Mouse (Mus musculus) midbrain, embryonic 10.5 days (tissue): Measurements from ENCODE around the gene Il17rc. TPM values are rescaled to one million over a fixed set of nuclear protein-coding genes. Genes with fewer than 3 reads are reported as not detected.

Experiments used
- DNase-seq: peaks from one replicate; pipeline ENCODE4 v3.0.0-alpha.2; 2017; ENCODE audit warnings: low spot score
- H3K27ac ChIP-seq: fragments of 300-500 bp; sonication (generic); replicated peaks from 2 replicates; pipeline ENCODE4 v1.5.1; 2016; ENCODE audit warnings: mild to moderate bottlenecking
- H3K27me3 ChIP-seq: fragments of 300-500 bp; sonication (generic); 2 replicates; pipeline ENCODE4 v1.6.1; 2016; ENCODE audit warnings: low read depth, mild to moderate bottlenecking; ENCODE audit not compliant: poor library complexity, severe bottlenecking
- H3K36me3 ChIP-seq: fragments of 300-500 bp; sonication (generic); 2 replicates; pipeline ENCODE4 v1.6.1; 2016; ENCODE audit warnings: mild to moderate bottlenecking, moderate library complexity
- H3K4me1 ChIP-seq: fragments of 300-500 bp; sonication (generic); 2 replicates; pipeline ENCODE4 v1.6.1; 2016
- H3K4me3 ChIP-seq: fragments of 300-500 bp; sonication (generic); 2 replicates; pipeline ENCODE4 v1.5.1; 2016; ENCODE audit warnings: mild to moderate bottlenecking, moderate library complexity
- H3K9me3 ChIP-seq: fragments of 300-500 bp; sonication (generic); replicated peaks from 2 replicates; pipeline ENCODE4 v1.6.1; 2016; ENCODE audit warnings: mild to moderate bottlenecking
- WGBS: fragments of 180-500 bp; shearing (Covaris S2); methylation state at CpG from one replicate; pipeline ENCODE4 v1.1.7; 2016; 5-methylcytosine and 5-hydroxymethylcytosine counted together
- polyA plus RNA-seq: library from polyadenylated mRNA; unstranded; fragments of >200 nt; fragmentation: Nextera tagmentation; extraction: Ambion mirVana; gene quantifications from 2 replicates; pipeline ENCODE4 v1.2.1, GENCODE M21; 2016

The Il17rc gene
- polyA plus RNA-seq, 1 experiment from 2014 or later, result 4.4 TPM

GRCm38 (mm10) chr6:113464040-113464439, 7.2 kb upstream of the Il17rc start:
- 66% methylated on average over 7 of the region's 7 CpGs for WGBS
- no peaks in the 10 kb centered on the region for H3K36me3 ChIP-seq
- H3K27me3 ChIP-seq, result peaks cover 11% of the 10 kb centered on the region; the same call in 1 of the 2 replicates
- peaks cover 9% of the 10 kb centered on the region for H3K4me1 ChIP-seq
- no peak overlapping the region for H3K4me3 ChIP-seq
- no peaks in the 10 kb centered on the region for H3K9me3 ChIP-seq
- no peak for DNase-seq
- no peak overlapping the region for H3K27ac ChIP-seq

GRCm38 (mm10) chr6:113465602-113466001, 5.6 kb upstream of the Il17rc start:
- Histone ChIP-seq H3K36me3 (no peaks in the 10 kb centered on the region), H3K9me3 (no peaks in the 10 kb centered on the region), H3K4me3 (no peak overlapping the region), H3K27me3 (peaks cover 27% of the 10 kb centered on the region), H3K4me1 (peaks cover 19% of the 10 kb centered on the region), H3K27ac (no peak overlapping the region)
- 62% methylated on average over 5 of the region's 5 CpGs for WGBS
- DNase-seq, result no peak

GRCm38 (mm10) chr6:113468512-113468911, 2.7 kb upstream of the Il17rc start:
- no peak for DNase-seq
- Histone ChIP-seq H3K27ac (no peak overlapping the region; the same call in 1 of the 2 replicates), H3K9me3 (no peaks in the 10 kb centered on the region), H3K36me3 (no peaks in the 10 kb centered on the region), H3K27me3 (peaks cover 50% of the 10 kb centered on the region), H3K4me3 (peak overlapping the region; percentile 54; the same call in 1 of the 2 replicates), H3K4me1 (peaks cover 38% of the 10 kb centered on the region)
- WGBS, result 64% methylated on average over 3 of the region's 3 CpGs

- Histone ChIP-seq H3K27ac (peak overlapping the region; percentile 73), H3K27me3 (peaks cover 47% of the 10 kb centered on the region), H3K36me3 (no peaks in the 10 kb centered on the region), H3K9me3 (no peaks in the 10 kb centered on the region), H3K4me3 (peak overlapping the region; percentile 54), H3K4me1 (peaks cover 38% of the 10 kb centered on the region)
- DNase-seq, result peak; percentile 71
- 7% methylated on average over 9 of the region's 9 CpGs for WGBS
Observed at GRCm38 (mm10) chr6:113469021-113469420, 2.2 kb upstream of the Il17rc start.

GRCm38 (mm10) chr6:113469432-113469831, 1.8 kb upstream of the Il17rc start:
- peaks cover 44% of the 10 kb centered on the region for H3K27me3 ChIP-seq
- DNase-seq, result peak; percentile 85
- no peaks in the 10 kb centered on the region for H3K9me3 ChIP-seq
- peak overlapping the region; percentile 73 for H3K27ac ChIP-seq
- H3K36me3 ChIP-seq, result no peaks in the 10 kb centered on the region
- peaks cover 38% of the 10 kb centered on the region for H3K4me1 ChIP-seq
- 1% methylated on average over 31 of the region's 31 CpGs for WGBS
- H3K4me3 ChIP-seq, result peak overlapping the region; percentile 54

- Histone ChIP-seq H3K36me3 (no peaks in the 10 kb centered on the region), H3K4me3 (no peak overlapping the region), H3K27me3 (peaks cover 54% of the 10 kb centered on the region), H3K9me3 (no peaks in the 10 kb centered on the region), H3K4me1 (peaks cover 33% of the 10 kb centered on the region), H3K27ac (no peak overlapping the region)
- no peak for DNase-seq
- WGBS, result 72% methylated on average over 10 of the region's 10 CpGs
Observed at GRCm38 (mm10) chr6:113472061-113472460, 834 bp downstream of the Il17rc start.

- no peak overlapping the region for H3K27ac ChIP-seq
- peaks cover 54% of the 10 kb centered on the region for H3K27me3 ChIP-seq
- peaks cover 33% of the 10 kb centered on the region for H3K4me1 ChIP-seq
- 90% methylated on average over 2 of the region's 2 CpGs for WGBS
- H3K9me3 ChIP-seq, result no peaks in the 10 kb centered on the region
- no peaks in the 10 kb centered on the region for H3K36me3 ChIP-seq
- no peak overlapping the region for H3K4me3 ChIP-seq
- DNase-seq, result no peak
Observed at GRCm38 (mm10) chr6:113473246-113473645, 2.0 kb downstream of the Il17rc start.

GRCm38 (mm10) chr6:113473715-113474114, 2.5 kb downstream of the Il17rc start:
- H3K27ac ChIP-seq, result no peak overlapping the region
- no peaks in the 10 kb centered on the region for H3K9me3 ChIP-seq
- 92% methylated on average over 6 of the region's 6 CpGs for WGBS
- no peak for DNase-seq
- peaks cover 32% of the 10 kb centered on the region for H3K4me1 ChIP-seq
- no peak overlapping the region for H3K4me3 ChIP-seq
- peaks cover 52% of the 10 kb centered on the region for H3K27me3 ChIP-seq
- H3K36me3 ChIP-seq, result no peaks in the 10 kb centered on the region

- peaks cover 40% of the 10 kb centered on the region for H3K27me3 ChIP-seq
- H3K9me3 ChIP-seq, result no peaks in the 10 kb centered on the region
- no peaks in the 10 kb centered on the region for H3K36me3 ChIP-seq
- no peak for DNase-seq
- 61% methylated on average over 7 of the region's 7 CpGs for WGBS
- H3K4me3 ChIP-seq, result no peak overlapping the region
- peaks cover 15% of the 10 kb centered on the region for H3K4me1 ChIP-seq
- no peak overlapping the region for H3K27ac ChIP-seq
Observed at GRCm38 (mm10) chr6:113477353-113477752, 6.1 kb downstream of the Il17rc start.

- H3K27ac ChIP-seq, result no peak overlapping the region
- H3K4me3 ChIP-seq, result no peak overlapping the region
- no peak for DNase-seq
- H3K36me3 ChIP-seq, result no peaks in the 10 kb centered on the region
- peaks cover 24% of the 10 kb centered on the region for H3K4me1 ChIP-seq
- no peaks in the 10 kb centered on the region for H3K9me3 ChIP-seq
- 88% methylated on average over 10 of the region's 10 CpGs for WGBS
- peaks cover 40% of the 10 kb centered on the region for H3K27me3 ChIP-seq
Observed at GRCm38 (mm10) chr6:113478906-113479305, 7.7 kb downstream of the Il17rc start.

- H3K4me3 ChIP-seq, result no peak overlapping the region
- peaks cover 40% of the 10 kb centered on the region for H3K27me3 ChIP-seq
- H3K36me3 ChIP-seq, result 0 out of 2 replicates have a peak, but pooled peaks cover 4% of the 10 kb centered on the region
- WGBS, result 69% methylated on average over 18 of the region's 18 CpGs
- no peaks in the 10 kb centered on the region for H3K9me3 ChIP-seq
- no peak overlapping the region for H3K27ac ChIP-seq
- no peak for DNase-seq
- H3K4me1 ChIP-seq, result peaks cover 38% of the 10 kb centered on the region
Observed at GRCm38 (mm10) chr6:113480555-113481373, 9.5 kb downstream of the Il17rc start.

GRCm38 (mm10) chr6:113482477-113483099, 11.4 kb downstream of the Il17rc start:
- WGBS, result 1% methylated on average over 65 of the region's 65 CpGs
- no peak for DNase-seq
- peak overlapping the region; percentile 80 for H3K4me3 ChIP-seq
- peaks cover 30% of the 10 kb centered on the region for H3K27me3 ChIP-seq
- peak overlapping the region; percentile 95 for H3K27ac ChIP-seq
- peaks cover 20% of the 10 kb centered on the region for H3K36me3 ChIP-seq
- no peaks in the 10 kb centered on the region for H3K9me3 ChIP-seq
- peaks cover 49% of the 10 kb centered on the region for H3K4me1 ChIP-seq

- Histone ChIP-seq H3K36me3 (peaks cover 26% of the 10 kb centered on the region), H3K9me3 (no peaks in the 10 kb centered on the region), H3K27ac (peak within 1 kb of the TSS; percentile 95), H3K4me3 (peak within 1 kb of the TSS; percentile 80), H3K27me3 (peaks cover 30% of the 10 kb centered on the region), H3K4me1 (peaks cover 50% of the 10 kb centered on the region)
- 0% methylated on average over 26 of the region's 26 CpGs for WGBS
- DNase-seq, result peak; percentile 96
Observed at GRCm38 (mm10) chr6:113483100-113483615, 11.9 kb downstream of the Il17rc start, which contains the start of gene Creld1. Gene Creld1 (plus strand): TSS chr6:113483297.
